Mouse (Mus musculus) G1E (cell line): ENCODE results near the gene Tnnt3. TPM values are rescaled to one million over a fixed set of nuclear protein-coding genes. Genes with fewer than 3 reads are reported as not detected.
A peak's percentile ranks its signal among the peaks of the same experiment; 100 is the strongest.

Source experiments
- ATAC-seq: 2 replicates; pipeline ENCODE4 v1.8.0; 2016; ENCODE audit warnings: mild to moderate bottlenecking; ENCODE audit not compliant: insufficient number of reproducible peaks, poor library complexity, low FRiP score, severe bottlenecking; ENCODE audit errors: extremely low read depth
- DNase-seq: peaks from one replicate; pipeline ENCODE4 v3.0.0; 2012; ENCODE audit warnings: low spot score
- H3K27me3 ChIP-seq: 2 replicates; pipeline ENCODE4 v1.6.1; 2012; ENCODE audit warnings: mild to moderate bottlenecking, low read length, inconsistent platforms; ENCODE audit not compliant: insufficient read depth
- H3K36me3 ChIP-seq: replicated peaks from 2 replicates; pipeline ENCODE3; 2012; ENCODE audit warnings: mild to moderate bottlenecking, inconsistent platforms
- H3K4me1 ChIP-seq: 2 replicates; pipeline ENCODE4 v1.6.1; 2012; ENCODE audit warnings: low read depth, low read length, inconsistent platforms, mixed read lengths; ENCODE audit not compliant: insufficient read depth
- H3K4me3 ChIP-seq: 2 replicates; pipeline ENCODE4 v1.5.1; 2012; ENCODE audit warnings: low read depth, mild to moderate bottlenecking, inconsistent platforms, low read length, moderate library complexity, mixed read lengths
- H3K9me3 ChIP-seq: replicated peaks from 2 replicates; pipeline ENCODE4 v1.6.1; 2012; ENCODE audit warnings: inconsistent platforms
- CTCF ChIP-seq: IDR thresholded peaks from 2 replicates; pipeline ENCODE4 v1.5.1; 2012; ENCODE audit warnings: low read depth, low read length, inconsistent platforms, mixed read lengths
- GATA1 ChIP-seq: IDR thresholded peaks from 2 replicates; pipeline ENCODE4 v1.6.1; 2012; ENCODE audit warnings: borderline replicate concordance, low read length, inconsistent platforms, mixed read lengths
- GATA2 ChIP-seq: IDR thresholded peaks from 2 replicates; pipeline ENCODE4 v1.6.1; 2012; ENCODE audit warnings: low read depth, low read length, inconsistent platforms, borderline replicate concordance
- POLR2AphosphoS5 ChIP-seq: IDR thresholded peaks from 2 replicates; pipeline ENCODE4 v1.6.1; 2012; ENCODE audit warnings: low read depth, low read length, inconsistent platforms; ENCODE audit not compliant: insufficient replicate concordance
- TAL1 ChIP-seq: conservative IDR thresholded peaks from 2 replicates; pipeline ENCODE4 v1.6.1; 2012; ENCODE audit warnings: low read depth, low read length, inconsistent platforms, mixed read lengths
- polyA plus RNA-seq: library from polyadenylated mRNA; stranded (reverse); fragments of >175 nt; gene quantifications from 2 replicates; pipeline ENCODE4 v1.2.3, GENCODE M21; 2012
- total RNA-seq, 2 experiments: library from RNA; stranded (forward) in 1 of 2; stranded (reverse) in 1 of 2; fragments of 200-1000 nt in 1 of 2; fragments of >200 nt in 1 of 2; fragmentation: Nextera tagmentation in 1 of 2; gene quantifications; 2 replicates each; pipeline ENCODE4 v1.2.3; 2014 to 2017

Gene Tnnt3
- total and polyA plus RNA-seq, 3 experiments: not detected

- TF ChIP-seq GATA1 (no peak), CTCF (peak; percentile 46; the same call in 1 of the 2 replicates)
- H3K36me3 ChIP-seq: peaks cover 38% of the 10 kb centered on the region
- peak; percentile 78 for ATAC-seq
- no peaks in the 10 kb centered on the region for H3K9me3 ChIP-seq
- H3K4me1 ChIP-seq: peaks cover 49% of the 10 kb centered on the region
- peaks cover 33% of the 10 kb centered on the region for H3K27me3 ChIP-seq
- DNase-seq: peak; percentile 79
- H3K4me3 ChIP-seq: peak overlapping the region; percentile 86
Observed at GRCm38 (mm10) chr7:142533059-142533855, 34.6 kb downstream of the Tnnt3 start.

- peaks cover 21% of the 10 kb centered on the region for H3K27me3 ChIP-seq
- TF ChIP-seq TAL1: no peak
- no peak for TF ChIP-seq GATA1
- no peak for TF ChIP-seq POLR2AphosphoS5
- no peak for TF ChIP-seq GATA2
- TF ChIP-seq CTCF: no peak
- H3K36me3 ChIP-seq: peaks cover 57% of the 10 kb centered on the region
- no peaks in the 10 kb centered on the region for H3K9me3 ChIP-seq
- H3K4me1 ChIP-seq: peaks cover 46% of the 10 kb centered on the region
- ATAC-seq (no peak), DNase-seq (no peak)
- no peak overlapping the region for H3K4me3 ChIP-seq
Observed at GRCm38 (mm10) chr7:142535116-142535515, 36.5 kb downstream of the Tnnt3 start.

DNA sequence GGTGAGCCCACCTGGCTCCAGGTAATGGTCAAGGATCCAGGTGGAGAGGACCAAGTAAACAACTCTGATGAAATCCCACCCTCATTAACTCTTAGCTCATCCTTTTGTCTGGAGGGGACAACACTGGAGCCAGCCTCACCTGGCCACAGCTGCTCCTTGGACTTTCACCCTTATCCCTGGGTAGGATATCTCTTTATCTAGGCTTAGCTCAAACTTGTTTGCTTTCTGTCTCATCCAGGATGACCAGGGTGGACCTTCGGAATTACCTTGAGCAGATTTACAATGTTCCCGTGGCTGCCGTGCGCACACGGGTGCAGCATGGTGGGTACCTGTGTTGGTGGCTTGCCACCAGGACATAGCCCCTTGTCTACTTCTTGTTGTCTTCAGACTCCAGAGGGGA, 37.2 kb downstream of the Tnnt3 start:
- Histone ChIP-seq H3K27me3 (peaks cover 17% of the 10 kb centered on the region), H3K36me3 (peaks cover 64% of the 10 kb centered on the region), H3K4me3 (no peak overlapping the region), H3K4me1 (peaks cover 48% of the 10 kb centered on the region), H3K9me3 (no peaks in the 10 kb centered on the region)
- DNase-seq: no peak
- TF ChIP-seq GATA2 (no peak), GATA1 (no peak), POLR2AphosphoS5 (no peak), TAL1 (no peak), CTCF (no peak)
- ATAC-seq: no peak

DNA sequence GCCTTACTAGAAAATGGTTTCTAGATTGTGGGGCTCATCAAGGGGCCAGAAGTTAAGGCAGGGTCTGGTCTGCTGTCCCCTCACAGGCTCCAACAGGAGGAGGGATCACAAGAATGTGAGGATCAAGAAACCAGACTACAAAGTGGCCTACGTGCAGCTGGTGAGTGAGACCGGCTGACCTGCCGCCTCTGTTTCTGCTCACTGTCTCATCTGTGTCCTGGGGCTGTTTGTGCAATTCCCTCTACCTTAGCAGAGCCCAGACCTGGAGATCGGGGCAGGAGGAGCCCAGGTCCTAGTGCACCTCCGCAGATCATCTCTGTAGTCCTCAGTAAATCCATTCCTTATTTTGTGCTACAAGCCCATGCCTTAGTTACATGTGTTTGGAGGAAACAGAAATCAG, 38.5 kb downstream of the Tnnt3 start:
- TF ChIP-seq TAL1 (no peak), GATA1 (no peak), GATA2 (no peak), CTCF (no peak), POLR2AphosphoS5 (no peak)
- no peak for ATAC-seq
- peaks cover 77% of the 10 kb centered on the region for H3K36me3 ChIP-seq
- no peak for DNase-seq
- no peak overlapping the region for H3K4me3 ChIP-seq
- peaks cover 48% of the 10 kb centered on the region for H3K4me1 ChIP-seq
- peaks cover 5% of the 10 kb centered on the region for H3K27me3 ChIP-seq
- H3K9me3 ChIP-seq: no peaks in the 10 kb centered on the region

- no peaks in the 10 kb centered on the region for H3K27me3 ChIP-seq
- DNase-seq: peak; percentile 63
- H3K4me1 ChIP-seq: peaks cover 47% of the 10 kb centered on the region
- no peak overlapping the region for H3K4me3 ChIP-seq
- H3K36me3 ChIP-seq: peaks cover 83% of the 10 kb centered on the region
- no peaks in the 10 kb centered on the region for H3K9me3 ChIP-seq
- ATAC-seq: no peak
- no peak for TF ChIP-seq POLR2AphosphoS5
- 0 out of 2 replicates have a peak, but pooled peaks have one; percentile 14 for TF ChIP-seq CTCF
Observed at GRCm38 (mm10) chr7:142537879-142538278, 39.2 kb downstream of the Tnnt3 start.

GRCm38 (mm10) chr7:142538291-142538690, 39.7 kb downstream of the Tnnt3 start:
- no peak for ATAC-seq
- no peaks in the 10 kb centered on the region for H3K9me3 ChIP-seq
- no peak overlapping the region for H3K4me3 ChIP-seq
- no peak for DNase-seq
- peaks cover 43% of the 10 kb centered on the region for H3K4me1 ChIP-seq
- TF ChIP-seq TAL1: no peak
- TF ChIP-seq CTCF: no peak
- TF ChIP-seq GATA2: no peak
- no peak for TF ChIP-seq GATA1
- TF ChIP-seq POLR2AphosphoS5: no peak
- H3K27me3 ChIP-seq: no peaks in the 10 kb centered on the region
- peaks cover 87% of the 10 kb centered on the region for H3K36me3 ChIP-seq
